Mouse (Mus musculus): Measurements from ENCODE around the gene Gm10974.
A peak's percentile ranks its signal among the peaks of the same experiment; 100 is the strongest.

Gene Gm10974

GRCm38 (mm10) chr7:66364491-66364890 lies 1.2 kb upstream of the Gm10974 start:
- DNase-seq, result no peak

GRCm38 (mm10) chr7:66365411-66365810 lies 294 bp upstream of the Gm10974 start:
- DNase-seq, result no peak

- no peak for DNase-seq
Measured at GRCm38 (mm10) chr7:66369071-66369933, 3.6 kb downstream of the Gm10974 start.

GRCm38 (mm10) chr7:66369934-66370445 lies 4.3 kb downstream of the Gm10974 start:
- DNase-seq, result no peak

GRCm38 (mm10) chr7:66370970-66371369 lies 5.3 kb downstream of the Gm10974 start:
- DNase-seq, result no peak

GRCm38 (mm10) chr7:66373391-66373790 lies 7.7 kb downstream of the Gm10974 start:
- DNase-seq, result no peak

GRCm38 (mm10) chr7:66375736-66376135 lies 10.0 kb downstream of the Gm10974 start:
- DNase-seq, result no peak

- DNase-seq, result no peak
Measured at GRCm38 (mm10) chr7:66376560-66376959, 10.9 kb downstream of the Gm10974 start.

- no peak for DNase-seq
Measured at GRCm38 (mm10) chr7:66384213-66384612, 18.5 kb downstream of the Gm10974 start.

- no peak for DNase-seq
Measured at GRCm38 (mm10) chr7:66384891-66385290, 19.2 kb downstream of the Gm10974 start.

- DNase-seq, result no peak
Measured at GRCm38 (mm10) chr7:66385826-66386225, 20.1 kb downstream of the Gm10974 start.

- DNase-seq, result no peak
Measured at GRCm38 (mm10) chr7:66386411-66386810, 20.7 kb downstream of the Gm10974 start.

- DNase-seq, result no peak
Measured at GRCm38 (mm10) chr7:66387419-66387812, 21.7 kb downstream of the Gm10974 start.

GRCm38 (mm10) chr7:66387813-66388521 lies 22.3 kb downstream of the Gm10974 start, which contains the start of gene Lrrk1:
Gene Lrrk1, minus strand, starts transcription at chr7:66388350.
- DNase-seq, result peak in 1 of 2 experiments; percentile 59

GRCm38 (mm10) chr7:66388621-66389532 lies 23.2 kb downstream of the Gm10974 start:
- peak; percentile 79 to 83 for DNase-seq

GRCm38 (mm10) chr7:66397288-66397687 lies 31.6 kb downstream of the Gm10974 start:
- DNase-seq, result peak in 1 of 2 experiments; percentile 30

GRCm38 (mm10) chr7:66401605-66402004 lies 35.9 kb downstream of the Gm10974 start:
- no peak for DNase-seq

GRCm38 (mm10) chr7:66402876-66403275 lies 37.2 kb downstream of the Gm10974 start:
- no peak for DNase-seq

GRCm38 (mm10) chr7:66404141-66404540 lies 38.4 kb downstream of the Gm10974 start:
- no peak for DNase-seq

- no peak for DNase-seq
Measured at GRCm38 (mm10) chr7:66404802-66405201, 39.1 kb downstream of the Gm10974 start.

- no peak for DNase-seq
Measured at GRCm38 (mm10) chr7:66405541-66405940, 39.8 kb downstream of the Gm10974 start.

- no peak for DNase-seq
Measured at GRCm38 (mm10) chr7:66405951-66406721, 40.4 kb downstream of the Gm10974 start.
